Mouse (Mus musculus): ENCODE data around the gene Elf1.
"Not testable (repeated sequence)": the region's sequence is repeated elsewhere in the genome, so short reads cannot be mapped to it uniquely, and the experiment has no call there.

Gene Elf1

DNA sequence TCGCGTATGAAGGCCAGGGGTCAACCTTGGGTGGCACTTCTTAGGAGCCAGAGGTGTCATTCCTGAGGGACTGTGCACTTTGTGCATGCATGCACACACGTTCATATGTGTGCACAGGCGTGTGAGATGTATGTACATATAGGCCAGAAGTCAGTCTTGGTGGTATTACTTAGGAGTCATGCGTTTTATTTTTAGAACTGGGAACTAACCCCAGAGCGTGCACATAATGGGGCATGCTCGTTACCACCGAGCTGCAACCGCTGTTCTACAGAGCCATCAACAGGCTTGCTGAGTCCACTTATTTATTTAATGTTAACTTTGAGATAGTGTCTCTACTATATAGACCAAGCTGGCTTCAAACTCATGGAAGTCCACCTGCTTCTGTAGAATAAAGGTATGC is 41.4 kb downstream of the Elf1 start:
- DNase-seq: no peak

DNA sequence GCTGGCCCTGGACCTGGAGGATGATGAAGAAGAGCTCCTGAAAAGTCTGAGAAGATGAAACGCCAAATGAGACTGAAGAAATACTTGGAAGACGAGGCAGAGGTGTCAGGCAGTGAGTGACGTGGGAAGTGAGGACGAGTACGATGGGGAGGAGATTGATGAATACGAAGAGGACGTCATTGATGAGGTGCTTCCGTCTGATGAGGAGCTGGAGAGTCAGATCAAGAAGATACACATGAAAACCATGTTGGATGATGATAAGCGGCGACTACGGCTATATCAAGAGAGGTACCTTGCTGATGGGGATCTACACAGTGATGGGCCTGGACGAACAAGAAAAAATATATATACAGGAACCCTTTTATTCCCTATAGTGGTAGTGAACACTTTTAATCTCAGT is 45.1 kb downstream of the Elf1 start:
- not testable (repeated sequence) for DNase-seq

DNA sequence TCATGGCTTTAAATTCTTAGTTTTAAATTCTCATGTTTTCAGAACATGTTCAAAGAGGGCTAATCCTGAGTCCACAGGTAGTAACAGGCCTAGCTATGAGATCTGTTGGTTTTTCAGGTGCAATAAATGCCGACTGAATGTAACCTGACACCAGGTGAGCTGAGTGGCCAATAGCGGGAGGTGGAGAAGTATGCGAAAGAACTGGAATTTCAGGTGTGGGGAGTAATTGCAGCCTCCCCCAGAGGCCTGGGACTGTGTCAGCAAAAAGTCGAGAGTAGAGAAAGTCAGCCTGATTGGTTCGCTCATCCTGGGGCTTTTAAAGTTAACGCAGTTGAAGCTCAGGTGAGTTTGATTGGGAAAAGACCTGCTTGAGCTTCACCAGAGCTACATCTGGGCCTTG is 46.7 kb downstream of the Elf1 start:
- DNase-seq: peak; percentile 82 to 88

DNA sequence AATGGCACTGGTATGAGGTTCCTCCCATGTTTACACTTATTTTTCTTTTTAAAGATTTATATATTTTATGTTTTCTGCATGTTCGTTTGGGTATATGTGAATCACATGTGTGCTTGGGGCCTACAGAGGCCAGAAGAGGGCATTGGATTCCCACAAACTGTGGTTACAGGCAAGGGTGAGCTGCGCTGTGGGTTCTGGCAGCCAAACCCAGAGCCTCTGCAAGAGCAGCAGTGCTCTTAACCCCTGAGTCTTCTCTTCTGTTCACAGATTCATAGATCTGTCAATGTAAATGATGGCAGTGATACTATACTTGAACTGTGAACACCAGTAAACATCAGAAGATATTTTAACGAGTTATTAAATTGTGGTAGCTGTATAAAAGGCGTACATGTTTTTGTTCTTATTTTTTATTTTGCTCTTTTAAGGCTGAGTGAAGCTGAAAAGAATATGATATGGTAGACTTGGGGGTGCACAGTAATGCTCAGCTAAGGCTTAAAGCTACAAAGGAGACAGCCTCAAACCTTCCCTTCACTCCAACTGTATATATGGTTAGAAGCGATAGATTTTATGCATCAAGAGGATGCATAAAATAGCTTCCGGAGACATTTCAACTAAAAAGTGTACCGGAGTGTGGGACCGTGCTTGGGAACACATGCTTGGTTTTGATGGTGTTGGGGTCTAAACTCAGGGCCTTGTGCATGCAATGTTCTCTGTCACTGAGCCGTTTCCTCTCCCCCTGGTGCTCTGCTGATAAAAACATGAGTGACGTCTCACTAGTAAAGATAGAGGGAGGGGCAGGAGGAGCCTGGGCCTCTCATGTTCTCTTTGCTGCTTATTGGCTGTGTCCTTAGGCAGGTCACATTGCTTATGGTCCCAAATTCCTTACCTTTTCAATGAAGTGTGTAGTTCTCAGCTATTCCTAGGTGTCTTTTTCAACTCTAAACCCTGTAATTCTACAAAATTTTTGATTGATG is 48.9 kb downstream of the Elf1 start:
- DNase-seq: no peak

DNA sequence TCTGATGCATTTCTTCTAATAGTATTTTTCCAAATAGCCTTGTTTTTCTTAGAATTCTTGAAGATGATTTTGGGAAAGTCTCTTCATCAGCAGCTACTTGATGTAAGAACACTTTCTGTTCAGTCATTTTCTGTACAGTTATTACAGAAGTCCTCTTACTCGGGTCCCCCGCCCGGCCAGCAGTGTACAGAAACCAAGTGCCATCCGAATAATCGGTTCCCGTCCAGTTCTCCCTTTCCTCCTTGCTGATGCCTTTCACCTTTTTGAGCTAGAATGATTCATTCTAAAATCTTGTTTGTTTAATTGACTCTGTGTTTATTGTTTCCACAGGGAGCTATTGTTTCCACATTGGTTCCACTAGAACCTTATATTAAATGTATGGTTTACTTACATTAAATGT is 49.8 kb downstream of the Elf1 start:
- no peak for DNase-seq

DNA sequence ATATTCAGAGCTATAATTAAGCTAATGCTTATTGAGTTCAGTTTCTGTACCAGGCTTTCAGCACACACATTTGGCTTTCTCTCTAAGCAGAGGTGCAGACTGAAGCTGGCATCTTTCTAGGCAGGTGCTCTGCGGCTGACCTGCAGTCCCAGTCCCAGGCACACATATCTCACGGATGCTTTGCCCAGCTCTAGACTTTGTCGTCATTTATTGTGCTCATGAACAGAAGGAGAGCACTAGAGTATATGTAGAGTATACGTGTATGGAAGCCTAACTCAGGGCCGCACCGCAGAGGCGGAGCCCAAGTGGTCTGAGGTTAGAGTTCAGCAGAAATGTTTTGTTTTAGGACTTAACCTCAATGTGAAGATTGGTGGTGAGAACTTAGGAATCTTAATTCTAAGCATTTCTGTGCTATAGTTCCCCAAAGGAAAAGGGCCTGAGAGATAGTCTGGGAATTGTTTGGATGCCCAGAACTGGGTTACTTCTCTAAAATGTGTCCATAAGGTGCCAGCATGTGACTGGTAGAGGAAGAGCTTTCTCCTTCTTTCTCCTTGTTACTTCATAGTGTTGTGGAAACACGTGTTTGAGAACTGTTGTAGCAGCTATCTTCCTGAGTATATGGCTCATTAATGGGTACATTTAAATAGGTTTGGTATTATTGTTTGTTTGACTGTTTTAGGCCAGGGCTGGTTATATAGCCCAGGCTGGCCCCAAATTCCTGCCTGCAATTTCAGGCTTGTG is 51.2 kb downstream of the Elf1 start:
- no peak for DNase-seq

DNA sequence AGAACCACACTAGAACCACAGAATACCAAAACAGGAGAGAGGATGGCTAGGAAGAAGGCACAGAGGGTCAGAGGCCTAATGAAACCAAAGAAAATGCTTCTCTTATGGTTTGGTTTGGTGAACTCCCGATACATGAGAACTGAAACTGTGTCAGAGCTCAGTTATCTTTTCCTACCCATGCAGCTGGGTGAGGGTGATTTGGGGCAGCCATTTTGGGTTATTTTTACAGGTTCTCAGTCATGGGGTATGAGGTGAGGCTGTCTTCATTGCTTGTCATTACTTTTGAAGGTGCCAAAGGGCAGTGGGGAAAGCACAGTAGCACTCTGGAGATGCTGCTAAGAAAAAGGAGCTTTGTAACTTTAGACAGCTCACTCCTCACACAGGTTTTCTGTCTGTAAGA is 52.4 kb downstream of the Elf1 start:
- DNase-seq: no peak

DNA sequence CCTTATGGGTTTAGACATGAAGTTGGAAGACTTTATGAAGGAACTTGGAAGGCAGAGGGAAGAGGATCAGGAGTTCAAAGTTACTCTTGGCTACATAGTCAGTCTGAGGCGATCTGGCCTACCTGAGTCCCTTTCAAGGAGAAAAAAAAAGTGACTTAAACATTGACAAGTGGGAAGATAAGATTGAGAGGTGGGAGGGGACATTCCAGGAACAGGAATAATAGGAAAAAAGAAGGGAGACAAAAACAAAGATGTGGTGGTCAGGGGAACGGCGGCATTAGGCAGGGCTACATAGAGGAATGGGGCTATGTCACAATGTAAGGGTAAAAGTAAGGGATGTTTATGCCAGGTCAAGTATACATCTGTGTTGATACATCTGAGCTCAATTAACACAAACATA is 53.2 kb downstream of the Elf1 start:
- peak in 1 of 2 experiments; percentile 12 for DNase-seq

DNA sequence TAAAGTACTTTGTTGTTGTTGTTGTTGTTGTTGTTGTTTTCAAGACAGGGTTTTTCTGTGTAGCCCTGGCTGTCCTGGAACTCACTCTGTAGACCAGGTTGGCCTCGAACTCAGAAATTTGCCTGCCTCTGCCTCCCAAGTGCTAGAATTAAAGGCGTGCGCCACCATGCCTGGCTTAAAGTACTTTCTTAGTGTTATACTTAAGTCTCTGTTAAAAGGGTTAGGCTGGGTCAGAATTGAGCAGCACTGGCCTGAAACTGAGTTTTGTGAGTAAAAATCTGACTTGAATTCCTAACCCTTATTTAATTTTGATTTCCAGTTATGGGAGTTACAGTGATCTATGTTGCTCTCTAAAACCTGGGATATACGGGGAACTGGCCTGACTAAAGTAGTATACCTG is 53.7 kb downstream of the Elf1 start:
- not testable (repeated sequence) for DNase-seq

DNA sequence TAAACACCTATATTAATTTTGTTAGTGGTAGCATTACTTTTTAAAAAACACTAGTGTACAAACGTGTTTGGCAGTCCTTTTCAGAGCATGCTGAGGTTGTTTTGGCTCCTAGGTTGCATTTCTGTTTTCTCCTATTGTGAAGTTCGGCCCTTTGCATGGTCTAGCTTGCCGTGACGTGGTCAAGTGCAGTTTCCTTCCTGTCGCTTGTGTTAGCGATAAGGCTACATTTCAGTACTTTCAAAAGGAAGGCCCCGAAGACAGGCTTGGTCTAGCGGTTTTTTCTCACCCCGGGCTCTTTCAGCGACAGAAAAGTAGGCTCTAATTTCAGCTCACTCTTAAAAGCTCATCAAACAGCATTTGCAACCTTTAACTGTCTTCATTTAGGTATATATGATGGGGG is 54.3 kb downstream of the Elf1 start:
- DNase-seq: peak; percentile 67 to 75

DNA sequence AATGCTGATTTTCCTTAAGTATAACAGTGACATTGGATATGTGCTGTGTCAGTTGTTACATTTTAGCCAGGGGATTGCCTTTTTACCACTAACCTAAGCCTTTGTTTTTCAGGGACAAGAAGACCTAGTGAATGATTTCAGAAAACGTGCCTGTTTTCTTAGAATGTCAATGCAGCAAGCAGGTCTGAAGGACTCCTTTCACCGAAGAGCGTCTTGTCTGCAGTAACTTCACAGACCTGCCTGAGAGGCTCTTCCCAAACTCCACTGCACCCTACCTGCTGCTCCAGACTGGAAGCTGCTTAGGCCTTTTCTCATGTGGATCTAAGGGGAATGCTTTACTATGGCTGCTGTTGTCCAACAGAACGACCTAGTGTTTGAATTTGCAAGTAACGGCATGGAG is 55.0 kb downstream of the Elf1 start:
- no peak for DNase-seq

DNA sequence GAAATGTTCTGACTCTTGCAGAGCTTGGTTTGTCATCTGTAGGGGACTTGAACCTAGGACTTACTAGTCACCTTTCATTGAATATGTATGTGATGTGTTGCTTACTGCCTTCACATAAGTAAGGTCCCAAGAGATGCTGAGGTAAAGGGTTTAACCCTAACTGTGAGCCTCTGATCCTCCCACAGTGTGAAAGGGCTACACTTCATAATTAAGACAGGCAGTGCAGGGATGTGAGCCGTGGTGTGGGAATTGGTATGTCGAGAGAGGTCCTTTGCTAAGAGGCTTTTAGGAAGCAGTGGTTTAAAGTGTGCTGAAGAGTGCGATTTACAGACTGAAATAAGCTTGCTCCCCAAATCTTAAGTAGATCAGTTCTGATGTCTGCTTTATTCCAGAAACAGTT is 55.8 kb downstream of the Elf1 start:
- no peak for DNase-seq

DNA sequence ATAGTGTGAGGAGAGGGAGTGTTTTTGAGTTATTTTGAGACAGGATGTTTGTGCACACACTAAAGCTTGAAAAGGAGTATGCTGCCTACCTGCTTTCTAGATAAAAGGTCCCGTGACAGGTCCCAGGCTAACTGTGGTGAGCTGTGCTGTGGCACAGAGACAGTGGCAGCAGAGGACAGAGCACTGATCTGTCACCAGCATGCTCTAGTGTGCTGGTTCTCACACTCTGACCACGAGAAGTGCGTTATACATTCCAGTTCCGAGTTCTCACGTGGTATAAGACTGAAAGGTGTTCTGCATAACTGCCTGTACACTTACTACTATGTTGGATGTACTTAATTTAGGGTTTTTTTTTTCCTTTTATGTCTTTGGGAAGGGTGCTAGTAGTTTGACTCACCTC is 56.5 kb downstream of the Elf1 start:
- peak in 1 of 2 experiments; percentile 29 for DNase-seq

DNA sequence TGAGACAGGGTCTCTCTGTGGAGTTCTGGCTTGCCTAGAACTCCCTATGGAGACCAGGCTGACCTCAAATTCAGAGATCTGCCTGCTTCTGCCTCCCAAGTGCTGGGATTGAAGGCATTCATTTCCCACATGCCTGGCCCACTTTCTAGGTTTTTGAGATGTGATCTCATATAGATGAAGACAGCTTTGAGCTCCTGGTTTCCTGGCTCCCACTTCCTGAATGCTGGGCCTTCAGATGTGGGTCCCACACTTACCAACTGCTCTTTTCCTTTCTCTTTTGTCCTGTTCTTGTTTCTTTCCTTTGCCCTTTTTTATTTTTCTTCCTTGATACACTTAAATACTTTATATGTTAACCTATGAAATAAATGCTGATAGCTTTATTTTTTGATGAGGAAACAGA is 56.9 kb downstream of the Elf1 start:
- DNase-seq: no peak

DNA sequence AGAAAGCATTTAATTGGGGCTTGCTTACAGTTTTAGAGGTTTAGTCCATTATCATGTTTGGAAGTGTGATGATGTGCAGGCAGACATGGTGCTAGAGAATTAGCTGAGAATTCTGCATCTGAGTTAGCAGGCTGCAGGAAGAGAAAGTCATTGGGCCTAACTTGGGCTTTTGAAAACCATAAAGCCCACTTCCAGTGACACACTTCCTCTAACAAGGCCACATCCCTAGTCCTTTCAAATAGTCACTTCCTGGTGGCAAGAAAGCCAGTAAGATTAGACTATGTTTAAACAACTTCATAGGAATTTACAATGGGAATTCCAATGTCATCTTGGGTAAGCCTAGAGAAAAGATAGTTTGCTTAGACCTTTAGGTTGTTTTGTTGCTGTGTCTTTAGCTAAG is 60.6 kb downstream of the Elf1 start:
- no peak for DNase-seq

DNA sequence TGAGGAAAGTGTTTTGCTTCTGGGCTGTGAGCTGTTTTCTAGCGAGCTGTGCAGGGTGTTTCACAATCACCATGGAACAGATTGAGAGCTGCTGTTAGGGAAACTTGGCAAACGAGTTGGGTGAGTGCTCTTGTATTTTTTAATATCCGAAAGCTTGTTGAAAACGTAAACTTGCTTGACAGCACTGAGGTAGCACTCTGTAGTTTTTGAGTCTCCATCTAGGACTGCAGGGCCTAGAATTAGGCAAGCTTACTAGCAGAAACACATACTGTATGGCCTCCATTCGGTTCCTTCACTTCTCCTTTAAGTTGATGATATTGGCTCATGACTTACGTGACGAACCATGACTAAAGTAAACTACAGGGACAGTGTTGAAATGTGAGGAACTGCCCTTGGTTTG is 68.3 kb downstream of the Elf1 start:
- DNase-seq: peak; percentile 72 to 80

DNA sequence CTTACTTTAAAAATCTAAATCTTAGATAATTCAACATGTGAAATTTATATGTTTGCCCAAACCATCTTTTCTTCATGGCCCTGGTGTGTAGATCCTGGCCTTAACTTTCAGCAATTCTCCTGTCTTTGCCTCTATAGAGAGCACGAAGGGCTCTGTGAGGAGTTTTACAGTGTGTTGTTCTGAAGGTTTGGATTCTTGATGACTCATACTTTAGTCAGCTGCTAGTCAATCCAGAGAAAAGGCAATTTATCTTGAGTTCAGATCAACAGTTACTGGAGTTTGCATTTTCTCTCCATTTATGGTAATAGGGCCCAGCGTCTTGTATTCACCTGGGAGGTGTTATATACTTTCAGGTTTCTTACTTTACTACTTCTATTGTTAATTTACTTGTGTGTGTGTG is 70.9 kb downstream of the Elf1 start:
- no peak for DNase-seq

DNA sequence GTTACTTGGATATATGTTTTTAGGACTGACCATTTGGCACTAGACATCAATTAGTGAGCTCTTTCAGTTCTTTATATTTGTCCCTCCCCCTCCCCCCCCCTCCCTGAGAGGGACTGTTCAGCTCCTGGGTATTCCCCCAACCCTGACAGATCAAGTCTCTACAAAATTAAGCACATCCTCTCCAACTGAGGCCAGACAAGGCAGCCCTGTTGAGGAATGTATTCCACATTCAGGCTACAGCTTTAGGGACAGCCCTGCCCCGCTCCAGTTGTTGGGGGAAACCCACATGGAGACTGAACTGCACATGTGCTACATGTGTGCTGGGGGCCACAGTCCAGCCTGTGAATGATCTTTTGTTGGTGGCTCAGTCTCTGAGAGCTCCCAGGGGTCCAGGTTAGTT is 71.9 kb downstream of the Elf1 start:
- DNase-seq: no peak

DNA sequence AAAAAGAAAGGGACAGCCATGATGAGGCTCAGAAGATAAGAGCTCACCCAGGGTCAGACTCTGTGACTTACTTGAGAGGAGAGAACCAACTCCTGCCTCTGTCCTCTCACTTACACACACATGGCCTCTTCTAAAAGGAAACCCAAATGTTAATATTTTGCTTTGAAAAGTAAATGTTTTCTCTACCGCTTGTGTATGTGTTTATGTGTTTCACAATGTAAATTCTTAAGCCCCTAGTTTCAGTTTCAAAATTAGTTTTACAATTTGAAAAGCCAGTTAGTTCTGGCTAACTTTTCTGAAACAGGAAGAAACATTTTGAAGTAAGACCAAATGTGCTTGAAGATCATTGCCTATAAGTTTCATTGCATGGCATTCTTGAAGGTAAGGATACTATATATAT is 76.8 kb downstream of the Elf1 start:
- no peak for DNase-seq

DNA sequence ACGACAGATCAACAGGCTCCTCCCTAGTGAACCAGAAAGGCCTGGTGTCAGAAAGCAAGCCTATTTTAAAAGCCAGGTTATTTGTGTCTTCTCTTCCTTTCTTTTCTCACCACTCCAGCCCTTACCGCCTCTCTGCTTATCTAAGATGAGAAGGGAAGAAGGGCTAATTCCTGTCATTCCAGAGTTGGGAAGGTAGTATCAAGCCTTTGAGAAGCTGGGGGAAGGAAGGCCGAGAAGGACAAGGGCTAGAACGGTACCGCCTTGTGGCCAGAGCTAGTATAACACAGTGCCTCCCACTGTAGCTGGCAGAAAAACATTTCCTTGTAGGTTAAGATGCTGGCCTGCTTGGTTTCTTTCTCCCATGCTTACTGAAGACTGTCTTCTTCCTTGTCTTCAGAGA is 81.8 kb downstream of the Elf1 start:
- peak; percentile 69 to 77 for DNase-seq

DNA sequence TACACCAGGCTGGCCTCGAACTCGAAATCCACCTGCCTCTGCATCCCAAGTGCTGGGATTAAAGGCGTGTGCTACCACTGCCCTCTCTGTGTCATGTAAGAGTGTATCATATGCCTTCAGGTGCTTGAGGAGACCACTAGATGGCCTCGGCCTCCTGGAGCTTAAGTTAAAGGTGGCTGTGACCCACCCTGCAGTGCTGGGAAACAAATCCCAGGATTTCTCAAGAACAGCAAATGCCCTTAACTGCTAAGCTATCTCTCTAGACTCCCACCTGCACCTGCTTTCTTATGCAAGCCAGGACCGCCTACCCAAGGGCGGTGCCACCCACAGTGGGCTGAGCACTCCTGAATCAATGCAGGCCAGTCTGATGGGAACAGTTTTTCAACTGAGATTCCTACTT is 83.8 kb downstream of the Elf1 start:
- no peak for DNase-seq

DNA sequence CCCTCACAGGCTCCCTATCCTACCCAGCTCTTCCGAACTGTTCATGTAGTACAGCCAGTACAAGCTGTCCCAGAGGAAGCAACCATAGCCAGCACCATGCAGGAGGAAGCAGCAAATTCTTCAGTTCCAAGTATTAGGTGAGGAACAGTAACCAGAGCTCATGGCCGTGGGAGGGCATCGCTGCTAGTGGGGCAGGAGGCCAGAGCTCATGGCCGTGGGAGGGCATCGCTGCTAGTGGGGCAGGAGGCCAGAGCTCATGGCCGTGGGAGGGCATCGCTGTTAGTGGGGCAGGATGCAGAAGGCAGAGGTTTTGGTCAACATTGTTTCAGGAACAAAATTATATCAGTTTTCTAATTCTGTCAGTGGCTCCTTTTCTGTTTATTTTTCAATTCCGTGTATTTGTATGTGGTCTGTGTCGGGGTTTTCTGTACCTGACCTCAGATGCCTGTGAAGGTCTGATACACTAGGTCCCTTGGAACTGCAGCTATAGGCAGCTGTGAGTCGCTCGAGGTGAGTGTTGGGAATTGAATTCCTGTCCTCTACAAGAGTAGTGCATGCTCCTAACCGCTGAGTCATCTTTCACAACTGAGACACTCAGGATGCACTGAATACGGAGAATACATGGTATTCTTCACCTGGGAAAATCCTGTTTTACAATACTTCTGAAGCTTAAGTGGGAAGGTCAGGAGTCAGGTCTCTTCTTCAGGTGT is 92.6 kb downstream of the Elf1 start:
- DNase-seq: no peak

DNA sequence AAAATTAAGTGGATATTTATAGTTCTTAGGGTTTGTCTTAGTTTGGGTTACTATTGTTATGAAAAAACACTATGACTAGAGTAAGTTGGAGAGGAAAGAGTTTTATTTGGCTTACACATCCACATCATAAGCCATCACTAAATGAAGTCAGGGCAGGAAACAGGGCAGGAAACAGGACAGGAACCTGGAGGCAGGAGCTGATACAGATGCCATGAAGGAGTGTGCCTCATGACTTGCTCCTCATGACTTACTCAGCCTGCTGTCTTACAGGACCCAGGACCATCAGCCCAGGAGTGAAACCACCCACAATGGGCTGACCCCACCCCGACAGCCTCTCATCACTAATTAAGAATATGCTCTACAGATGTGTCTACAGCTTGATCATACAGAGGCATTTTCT is 93.4 kb downstream of the Elf1 start:
- no peak for DNase-seq

Measured in lung, adult 18-20 months (tissue).